Mouse (Mus musculus): ENCODE results near the gene Rps6kl1.
"Not testable (repeated sequence)": the region's sequence is repeated elsewhere in the genome, so short reads cannot be mapped to it uniquely, and the experiment has no call there.

GRCm38 (mm10) chr12:85144276-85144675 is 6.8 kb downstream of the Rps6kl1 start:
- TF ChIP-seq CTCF (IDR thresholded peaks at IDR 0.05; ENCODE audit: low read depth, low read length); POLR2A (IDR thresholded peaks at IDR 0.05; ENCODE audit: extremely low read depth, insufficient read depth, low read length): not testable (repeated sequence)

Measured in liver, adult 2 months (tissue).